Mouse (Mus musculus) G1E (cell line): Measurements from ENCODE around the gene Fkbp2. TPM values are rescaled to one million over a fixed set of nuclear protein-coding genes. Genes with fewer than 3 reads are reported as not detected.

Experiments
- ATAC-seq: 2 replicates; pipeline ENCODE4 v1.8.0; 2016; ENCODE audit warnings: mild to moderate bottlenecking; ENCODE audit not compliant: insufficient number of reproducible peaks, poor library complexity, low FRiP score, severe bottlenecking; ENCODE audit errors: extremely low read depth
- DNase-seq: peaks from one replicate; pipeline ENCODE4 v3.0.0; 2012; ENCODE audit warnings: low spot score
- H3K27me3 ChIP-seq: 2 replicates; pipeline ENCODE4 v1.6.1; 2012; ENCODE audit warnings: mild to moderate bottlenecking, low read length, inconsistent platforms; ENCODE audit not compliant: insufficient read depth
- H3K36me3 ChIP-seq: replicated peaks from 2 replicates; pipeline ENCODE3; 2012; ENCODE audit warnings: mild to moderate bottlenecking, inconsistent platforms
- H3K4me1 ChIP-seq: 2 replicates; pipeline ENCODE4 v1.6.1; 2012; ENCODE audit warnings: low read depth, low read length, inconsistent platforms, mixed read lengths; ENCODE audit not compliant: insufficient read depth
- H3K4me3 ChIP-seq: 2 replicates; pipeline ENCODE4 v1.5.1; 2012; ENCODE audit warnings: low read depth, mild to moderate bottlenecking, inconsistent platforms, low read length, moderate library complexity, mixed read lengths
- H3K9me3 ChIP-seq: replicated peaks from 2 replicates; pipeline ENCODE4 v1.6.1; 2012; ENCODE audit warnings: inconsistent platforms
- CTCF ChIP-seq: IDR thresholded peaks from 2 replicates; pipeline ENCODE4 v1.5.1; 2012; ENCODE audit warnings: low read depth, low read length, inconsistent platforms, mixed read lengths
- GATA1 ChIP-seq: IDR thresholded peaks from 2 replicates; pipeline ENCODE4 v1.6.1; 2012; ENCODE audit warnings: borderline replicate concordance, low read length, inconsistent platforms, mixed read lengths
- GATA2 ChIP-seq: IDR thresholded peaks from 2 replicates; pipeline ENCODE4 v1.6.1; 2012; ENCODE audit warnings: low read depth, low read length, inconsistent platforms, borderline replicate concordance
- POLR2AphosphoS5 ChIP-seq: IDR thresholded peaks from 2 replicates; pipeline ENCODE4 v1.6.1; 2012; ENCODE audit warnings: low read depth, low read length, inconsistent platforms; ENCODE audit not compliant: insufficient replicate concordance
- TAL1 ChIP-seq: conservative IDR thresholded peaks from 2 replicates; pipeline ENCODE4 v1.6.1; 2012; ENCODE audit warnings: low read depth, low read length, inconsistent platforms, mixed read lengths
- polyA plus RNA-seq: library from polyadenylated mRNA; stranded (reverse); fragments of >175 nt; gene quantifications from 2 replicates; pipeline ENCODE4 v1.2.3, GENCODE M21; 2012
- total RNA-seq, 2 experiments: library from RNA; stranded (forward) in 1 of 2; stranded (reverse) in 1 of 2; fragments of 200-1000 nt in 1 of 2; fragments of >200 nt in 1 of 2; fragmentation: Nextera tagmentation in 1 of 2; gene quantifications; 2 replicates each; pipeline ENCODE4 v1.2.3; 2014 to 2017

The Fkbp2 gene
- total and polyA plus RNA-seq, 3 experiments: 72.0 to 170 (median 72.6) TPM

- ATAC-seq: no peak
- Histone ChIP-seq H3K27me3 (peaks cover 73% of the 10 kb centered on the region), H3K4me3 (no peak overlapping the region), H3K36me3 (no peaks in the 10 kb centered on the region), H3K4me1 (peaks cover 6% of the 10 kb centered on the region), H3K9me3 (peaks cover 8% of the 10 kb centered on the region)
- no peak for DNase-seq
- TF ChIP-seq POLR2AphosphoS5: no peak
- TF ChIP-seq CTCF: no peak
Observed at GRCm38 (mm10) chr19:6931002-6931401, 49.3 kb downstream of the Fkbp2 start.

GRCm38 (mm10) chr19:6928080-6928479 is 52.2 kb downstream of the Fkbp2 start:
- DNase-seq (no peak), ATAC-seq (no peak)
- no peaks in the 10 kb centered on the region for H3K9me3 ChIP-seq
- no peak overlapping the region for H3K4me3 ChIP-seq
- peaks cover 62% of the 10 kb centered on the region for H3K27me3 ChIP-seq
- H3K36me3 ChIP-seq: no peaks in the 10 kb centered on the region
- H3K4me1 ChIP-seq: peaks cover 13% of the 10 kb centered on the region
- TF ChIP-seq GATA1 (no peak), GATA2 (no peak), POLR2AphosphoS5 (no peak), TAL1 (no peak), CTCF (no peak)

Other genes starting within 250 kb of the Fkbp2 start
Only the 20 nearest of the 21 such genes appear.
- gene Rps6ka4, start 139.9 kb downstream of the Fkbp2 start, total RNA-seq (2014; fragmentation: Nextera tagmentation): 3.6 and 9.6 TPM in 2 replicates
- 7.2 and 9.8 TPM in 2 replicates for gene Rps6ka4, start 139.9 kb downstream of the Fkbp2 start, total RNA-seq (2017)
- gene Rps6ka4, start 139.9 kb downstream of the Fkbp2 start, polyA plus RNA-seq: 29.5 and 37.6 TPM in 2 replicates
- gene Ccdc88b, start 122.3 kb downstream of the Fkbp2 start, total RNA-seq (2014; fragmentation: Nextera tagmentation): 14.6 and 18.8 TPM in 2 replicates
- gene Ccdc88b, start 122.3 kb downstream of the Fkbp2 start, total RNA-seq (2017): 54.3 and 65.7 TPM in 2 replicates
- 102 and 124 TPM in 2 replicates for gene Ccdc88b, start 122.3 kb downstream of the Fkbp2 start, polyA plus RNA-seq
- gene Trmt112, start 70.8 kb downstream of the Fkbp2 start, total RNA-seq (2014; fragmentation: Nextera tagmentation): 191 and 244 TPM in 2 replicates
- gene Trmt112, start 70.8 kb downstream of the Fkbp2 start, total RNA-seq (2017): 286 and 298 TPM in 2 replicates
- 261 and 287 TPM in 2 replicates for gene Trmt112, start 70.8 kb downstream of the Fkbp2 start, polyA plus RNA-seq
- 53.7 and 59.2 TPM in 2 replicates for gene Prdx5, start 70.4 kb downstream of the Fkbp2 start, total RNA-seq (2014; fragmentation: Nextera tagmentation)
- 210 and 225 TPM in 2 replicates for gene Prdx5, start 70.4 kb downstream of the Fkbp2 start, total RNA-seq (2017)
- 208 and 211 TPM in 2 replicates for gene Prdx5, start 70.4 kb downstream of the Fkbp2 start, polyA plus RNA-seq
- 10.0 and 17.9 TPM in 2 replicates for gene Esrra, start 58.7 kb downstream of the Fkbp2 start, total RNA-seq (2014; fragmentation: Nextera tagmentation)
- 21.1 and 25.6 TPM in 2 replicates for gene Esrra, start 58.7 kb downstream of the Fkbp2 start, total RNA-seq (2017)
- gene Esrra, start 58.7 kb downstream of the Fkbp2 start, polyA plus RNA-seq: 42.6 and 46.9 TPM in 2 replicates
- gene Catsperz, start 55.1 kb downstream of the Fkbp2 start, total RNA-seq (2014; fragmentation: Nextera tagmentation): not detected in 2 replicates
- 0.11 TPM in 1 of 2 replicates, not detected in the other for gene Catsperz, start 55.1 kb downstream of the Fkbp2 start, total RNA-seq (2017)
- not detected in 2 replicates for gene Catsperz, start 55.1 kb downstream of the Fkbp2 start, polyA plus RNA-seq
- not detected in 2 replicates for gene Kcnk4, start 46.0 kb downstream of the Fkbp2 start, total RNA-seq (2014; fragmentation: Nextera tagmentation)
- gene Kcnk4, start 46.0 kb downstream of the Fkbp2 start, total RNA-seq (2017): 0.23 TPM in 1 of 2 replicates, not detected in the other
- gene Kcnk4, start 46.0 kb downstream of the Fkbp2 start, polyA plus RNA-seq: 0.05 TPM in 1 of 2 replicates, not detected in the other
- gene Bad, start 38.6 kb downstream of the Fkbp2 start, total RNA-seq (2014; fragmentation: Nextera tagmentation): 12.6 and 19.1 TPM in 2 replicates
- gene Bad, start 38.6 kb downstream of the Fkbp2 start, total RNA-seq (2017): 50.7 and 62.7 TPM in 2 replicates
- gene Bad, start 38.6 kb downstream of the Fkbp2 start, polyA plus RNA-seq: 51.9 and 52.0 TPM in 2 replicates
- 20.0 and 24.9 TPM in 2 replicates for gene Gpr137, start 38.0 kb downstream of the Fkbp2 start, total RNA-seq (2014; fragmentation: Nextera tagmentation)
- gene Gpr137, start 38.0 kb downstream of the Fkbp2 start, total RNA-seq (2017): 22.8 and 24.9 TPM in 2 replicates
- 32.1 and 39.9 TPM in 2 replicates for gene Gpr137, start 38.0 kb downstream of the Fkbp2 start, polyA plus RNA-seq
- gene Ppp1r14b, start 5.5 kb downstream of the Fkbp2 start, total RNA-seq (2014; fragmentation: Nextera tagmentation): 74.0 and 111 TPM in 2 replicates
- 141 and 168 TPM in 2 replicates for gene Ppp1r14b, start 5.5 kb downstream of the Fkbp2 start, total RNA-seq (2017)
- 281 and 350 TPM in 2 replicates for gene Ppp1r14b, start 5.5 kb downstream of the Fkbp2 start, polyA plus RNA-seq
- 12.5 and 14.1 TPM in 2 replicates for gene Plcb3, start 4.0 kb downstream of the Fkbp2 start, total RNA-seq (2014; fragmentation: Nextera tagmentation)
- 9.9 and 10.6 TPM in 2 replicates for gene Plcb3, start 4.0 kb downstream of the Fkbp2 start, total RNA-seq (2017)
- 21.0 and 22.2 TPM in 2 replicates for gene Plcb3, start 4.0 kb downstream of the Fkbp2 start, polyA plus RNA-seq
- gene Vegfb, start 7.2 kb upstream of the Fkbp2 start, total RNA-seq (2014; fragmentation: Nextera tagmentation): 29.6 and 41.0 TPM in 2 replicates
- gene Vegfb, start 7.2 kb upstream of the Fkbp2 start, total RNA-seq (2017): 18.5 and 20.2 TPM in 2 replicates
- 92.6 and 118 TPM in 2 replicates for gene Vegfb, start 7.2 kb upstream of the Fkbp2 start, polyA plus RNA-seq
- gene Dnajc4, start 12.1 kb upstream of the Fkbp2 start, total RNA-seq (2014; fragmentation: Nextera tagmentation): 29.4 and 29.5 TPM in 2 replicates
- 11.6 and 14.4 TPM in 2 replicates for gene Dnajc4, start 12.1 kb upstream of the Fkbp2 start, total RNA-seq (2017)
- gene Dnajc4, start 12.1 kb upstream of the Fkbp2 start, polyA plus RNA-seq: 23.9 and 24.3 TPM in 2 replicates
- 16.6 and 30.0 TPM in 2 replicates for gene Nudt22, start 15.6 kb upstream of the Fkbp2 start, total RNA-seq (2014; fragmentation: Nextera tagmentation)
- gene Nudt22, start 15.6 kb upstream of the Fkbp2 start, total RNA-seq (2017): 17.8 and 21.0 TPM in 2 replicates
- 19.2 and 23.9 TPM in 2 replicates for gene Nudt22, start 15.6 kb upstream of the Fkbp2 start, polyA plus RNA-seq
- gene Trpt1, start 15.6 kb upstream of the Fkbp2 start, total RNA-seq (2014; fragmentation: Nextera tagmentation): 2.6 and 6.1 TPM in 2 replicates
- 1.6 and 2.7 TPM in 2 replicates for gene Trpt1, start 15.6 kb upstream of the Fkbp2 start, total RNA-seq (2017)
- gene Trpt1, start 15.6 kb upstream of the Fkbp2 start, polyA plus RNA-seq: 1.2 TPM in 2 replicates
- 66.2 and 69.5 TPM in 2 replicates for gene Fermt3, start 39.0 kb upstream of the Fkbp2 start, total RNA-seq (2014; fragmentation: Nextera tagmentation)
- 267 and 318 TPM in 2 replicates for gene Fermt3, start 39.0 kb upstream of the Fkbp2 start, total RNA-seq (2017)
- gene Fermt3, start 39.0 kb upstream of the Fkbp2 start, polyA plus RNA-seq: 461 and 527 TPM in 2 replicates
- 301 and 356 TPM in 2 replicates for gene Stip1, start 59.5 kb upstream of the Fkbp2 start, total RNA-seq (2014; fragmentation: Nextera tagmentation)
- gene Stip1, start 59.5 kb upstream of the Fkbp2 start, total RNA-seq (2017): 267 and 279 TPM in 2 replicates
- gene Stip1, start 59.5 kb upstream of the Fkbp2 start, polyA plus RNA-seq: 136 and 224 TPM in 2 replicates
- not detected in 2 replicates for gene Macrod1, start 76.3 kb upstream of the Fkbp2 start, total RNA-seq (2014; fragmentation: Nextera tagmentation)
- gene Macrod1, start 76.3 kb upstream of the Fkbp2 start, total RNA-seq (2017): not detected in 2 replicates
- 0.60 and 0.89 TPM in 2 replicates for gene Macrod1, start 76.3 kb upstream of the Fkbp2 start, polyA plus RNA-seq
- gene Flrt1, start 125.2 kb upstream of the Fkbp2 start, total RNA-seq (2014; fragmentation: Nextera tagmentation): not detected in 2 replicates
- gene Flrt1, start 125.2 kb upstream of the Fkbp2 start, total RNA-seq (2017): 0.05 and 0.12 TPM in 2 replicates
- gene Flrt1, start 125.2 kb upstream of the Fkbp2 start, polyA plus RNA-seq: not detected in 2 replicates
- 46.4 and 50.2 TPM in 2 replicates for gene Otub1, start 225.8 kb upstream of the Fkbp2 start, total RNA-seq (2014; fragmentation: Nextera tagmentation)
- 88.2 and 91.4 TPM in 2 replicates for gene Otub1, start 225.8 kb upstream of the Fkbp2 start, total RNA-seq (2017)
- gene Otub1, start 225.8 kb upstream of the Fkbp2 start, polyA plus RNA-seq: 153 and 175 TPM in 2 replicates